Mouse (Mus musculus) duodenum, adult 2 months (tissue): ENCODE results near the gene Snx11. TPM values are rescaled to one million over a fixed set of nuclear protein-coding genes. Genes with fewer than 3 reads are reported as not detected.

ENCODE experiments used
- polyA plus RNA-seq: library from polyadenylated mRNA; depleted of rRNA; stranded (reverse); fragments of >200 nt; gene quantifications from 2 replicates; pipeline ENCODE4 v1.2.3, GENCODE M21; 2012; ENCODE audit warnings: low replicate concordance; rRNA removed

Gene Snx11
- 11.2 and 12.9 TPM in 2 replicates for polyA plus RNA-seq

GRCm38 (mm10) chr11:96776968-96777962 lies at the start of gene Snx11:
Gene Snx11, minus strand, starts transcription at chr11:96777559.

DNA sequence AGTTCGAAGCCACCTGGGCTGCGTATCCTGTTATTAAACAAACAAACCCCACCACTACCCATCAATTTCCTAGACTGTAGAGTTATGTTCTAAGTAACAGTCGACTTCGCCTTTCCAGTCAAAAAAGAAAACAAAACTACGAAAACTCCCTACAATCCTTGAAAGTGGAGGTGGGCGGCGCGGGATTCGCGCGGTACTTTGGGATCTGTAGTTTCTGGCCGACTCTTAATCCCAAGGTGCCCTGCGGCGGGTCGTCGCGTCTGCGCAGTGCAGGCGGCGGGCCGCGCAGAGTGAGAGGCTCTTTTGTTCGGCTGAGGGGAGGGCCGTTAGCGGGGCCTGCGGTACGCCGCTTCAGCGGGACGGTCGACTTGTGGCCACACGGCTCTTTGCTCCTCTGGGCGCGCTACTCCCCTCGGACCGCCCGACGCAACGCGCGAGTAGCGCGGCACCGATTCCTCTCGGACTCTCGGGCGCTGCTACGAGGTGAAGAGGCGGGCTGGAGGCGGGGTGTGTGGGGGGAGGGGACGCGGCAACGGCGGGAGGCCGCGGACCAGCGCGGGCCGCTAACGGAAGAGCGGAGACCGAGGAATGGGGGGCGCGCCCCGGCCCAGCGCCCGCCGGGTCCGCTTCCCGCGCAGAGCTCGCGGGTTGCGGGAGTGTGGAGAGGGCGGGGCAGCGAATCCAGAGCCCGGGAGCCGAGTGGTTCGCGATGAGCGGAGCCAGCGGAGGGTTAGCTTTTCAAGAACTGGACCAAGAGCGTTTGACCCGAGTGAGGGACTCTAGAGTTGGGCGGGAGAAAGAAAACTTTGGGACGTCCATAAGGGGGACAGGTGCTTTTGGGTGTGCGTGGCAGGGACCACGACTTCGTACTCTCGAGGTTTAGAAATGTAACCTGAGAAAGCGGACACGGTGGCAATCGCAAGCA lies 11.8 kb upstream of the Snx11 start, which contains the start of gene Cbx1:
Cbx1 (plus strand) TSS at position 257 of the 925 bp plus-strand sequence.

Other genes starting within 250 kb of the Snx11 start
- gene Cbx1, start 11.6 kb upstream of the Snx11 start, polyA plus RNA-seq, result 13.6 and 30.0 TPM in 2 replicates
- gene Nfe2l1, start 52.4 kb upstream of the Snx11 start, polyA plus RNA-seq, result 90.9 and 94.9 TPM in 2 replicates
- 15.0 and 21.7 TPM in 2 replicates for gene Copz2, start 72.3 kb upstream of the Snx11 start, polyA plus RNA-seq
- gene Cdk5rap3, start 138.9 kb upstream of the Snx11 start, polyA plus RNA-seq, result 26.8 and 31.3 TPM in 2 replicates
- 171 and 324 TPM in 2 replicates for gene Prr15l, start 150.5 kb upstream of the Snx11 start, polyA plus RNA-seq
- gene Pnpo, start 166.4 kb upstream of the Snx11 start, polyA plus RNA-seq, result 58.4 and 64.1 TPM in 2 replicates
- 12.0 and 15.1 TPM in 2 replicates for gene Sp2, start 205.4 kb upstream of the Snx11 start, polyA plus RNA-seq
- gene Sp6, start 235.8 kb upstream of the Snx11 start, polyA plus RNA-seq, result 0.13 and 0.56 TPM in 2 replicates